Mouse (Mus musculus) C2C12 (cell line): ENCODE measurements around the gene Gm20708.

ENCODE experiments used
- CTCF ChIP-seq: IDR thresholded peaks from one replicate; pipeline ENCODE4 v1.5.1; 2011; ENCODE audit not compliant: control insufficient read depth, insufficient read depth, insufficient read length
- FOSL1 ChIP-seq: IDR thresholded peaks from one replicate; pipeline ENCODE4 v1.8.0; 2011; ENCODE audit warnings: mild to moderate bottlenecking, low read length; ENCODE audit not compliant: poor library complexity, insufficient read depth, severe bottlenecking
- MAX ChIP-seq: IDR thresholded peaks from one replicate; pipeline ENCODE4 v1.6.1; 2011; ENCODE audit warnings: mild to moderate bottlenecking, control low read depth
- MYOD1 ChIP-seq: IDR thresholded peaks from one replicate; pipeline ENCODE4 v1.6.1; 2011; ENCODE audit warnings: low read depth; ENCODE audit not compliant: control insufficient read depth, insufficient read length
- MYOG ChIP-seq: IDR thresholded peaks from one replicate; pipeline ENCODE4 v1.6.1; 2011; ENCODE audit not compliant: control insufficient read depth, insufficient read length; ENCODE audit errors: extremely low read depth
- USF1 ChIP-seq: IDR thresholded peaks from one replicate; pipeline ENCODE4 v1.6.1; 2011; ENCODE audit warnings: low read depth, mild to moderate bottlenecking, control low read depth, moderate library complexity

- TF ChIP-seq CTCF (no peak), USF1 (no peak), MAX (no peak), MYOG (no peak), MYOD1 (no peak), FOSL1 (no peak)
Measured at GRCm38 (mm10) chr11:117783089-117783488, 26.4 kb upstream of the Gm20708 start.
